Mouse (Mus musculus) layer of hippocampus, postnatal 25 days (tissue): ENCODE data around the gene Gm28374. TPM values are rescaled to one million over a fixed set of nuclear protein-coding genes. Genes with fewer than 3 reads are reported as not detected.
A peak's percentile ranks its signal among the peaks of the same experiment; 100 is the strongest.
"Not testable (repeated sequence)": the region's sequence is repeated elsewhere in the genome, so short reads cannot be mapped to it uniquely, and the experiment has no call there.

ENCODE experiments used
- DNase-seq, 2 experiments: peaks; one replicate each; pipeline ENCODE4 v3.0.0; 2022; ENCODE audit warnings: mixed read lengths in 2 of 2, low spot score in 1 of 2; ENCODE audit errors: extremely low spot score in 1 of 2
- total RNA-seq, 2 experiments: library from RNA; stranded (reverse); gene quantifications; 2 replicates each; pipeline ENCODE4 v1.2.3; 2021

The Gm28374 gene
- total RNA-seq, result not detected

DNA sequence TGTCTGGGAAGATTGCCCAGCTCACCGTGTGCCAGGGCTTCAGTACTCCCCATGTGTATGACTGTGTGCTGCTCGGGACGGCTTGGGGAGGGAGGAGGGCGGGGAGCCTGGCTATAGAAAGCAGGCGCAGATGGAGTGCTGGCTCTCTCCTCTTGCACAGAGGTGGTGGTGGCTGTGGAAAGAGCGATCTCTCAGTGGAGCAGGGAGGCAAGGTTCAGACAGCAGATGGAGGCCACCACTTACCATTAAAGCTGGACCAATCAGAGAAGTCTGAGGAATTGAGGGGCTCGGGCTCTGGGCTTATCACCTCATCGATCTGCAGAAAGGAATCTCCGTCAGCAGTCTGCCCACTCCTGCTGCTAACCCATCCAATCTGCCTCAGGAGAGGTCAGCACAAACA is at the start of gene Gm28374:
Gene Gm28374 (minus strand): TSS at position 101 of the 400 bp plus-strand sequence.
- DNase-seq, result no peak

DNA sequence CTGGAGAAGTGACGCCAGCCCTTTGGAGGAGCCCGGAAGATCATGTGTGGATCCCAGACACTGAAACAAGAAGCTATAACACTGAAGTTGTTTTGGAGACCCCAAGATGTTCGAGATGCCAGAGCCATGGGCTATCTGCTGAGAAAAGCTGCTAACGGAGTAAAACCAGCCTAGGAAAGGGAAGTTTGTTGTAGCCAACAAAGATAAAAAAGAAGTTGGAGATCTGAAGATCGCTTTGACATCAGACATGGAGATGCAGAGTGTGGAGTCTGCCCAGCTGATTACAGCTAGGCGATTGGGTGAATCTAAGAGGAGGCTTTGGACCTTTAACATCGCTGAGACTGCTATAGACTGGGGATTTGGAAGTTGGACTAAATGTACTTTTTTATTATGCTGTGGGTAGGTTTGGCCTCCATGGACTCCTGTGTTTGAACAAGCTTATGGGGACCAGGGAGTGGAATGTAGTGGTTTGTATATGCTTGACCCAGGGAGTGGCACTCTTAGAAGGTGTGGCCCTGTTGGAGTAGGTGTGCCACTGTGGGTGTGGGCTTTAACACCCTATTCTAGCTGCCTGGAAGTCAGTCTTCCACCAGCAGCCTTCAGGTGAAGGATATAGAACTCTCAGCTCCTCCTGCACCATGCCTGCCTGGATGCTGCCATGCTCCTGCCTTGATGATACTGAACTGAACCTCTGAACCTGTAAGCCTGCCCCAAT is 48.5 kb upstream of the Gm28374 start:
- DNase-seq, result not testable (repeated sequence)

DNA sequence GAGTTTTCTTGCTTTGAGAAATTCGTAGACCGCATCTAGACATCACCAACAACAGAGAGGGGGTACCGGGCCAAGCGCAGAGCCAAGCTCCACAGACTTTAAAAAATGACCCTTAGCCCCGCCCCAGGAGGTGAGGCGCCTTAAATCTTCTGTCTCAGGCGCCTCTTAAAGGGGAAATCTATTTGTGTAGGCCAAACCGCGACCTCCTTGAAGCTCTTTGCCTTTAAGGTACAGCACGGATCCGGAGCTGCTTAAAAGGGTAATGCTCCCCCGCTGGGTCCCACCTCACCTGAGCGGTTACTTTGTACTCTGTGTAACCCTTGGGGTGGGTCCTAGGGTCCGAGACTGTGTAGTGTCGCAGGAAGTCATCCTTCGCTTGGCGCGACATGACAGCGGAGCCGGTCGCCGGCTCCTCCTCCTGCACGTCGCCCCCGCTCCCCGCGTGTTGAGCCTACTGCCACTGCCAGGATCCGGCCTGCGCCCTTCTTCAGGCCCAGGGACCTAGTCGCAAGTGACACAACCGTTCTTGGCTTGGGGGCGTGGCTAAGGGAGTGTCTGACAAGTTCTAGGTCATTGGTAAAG is 45.8 kb upstream of the Gm28374 start, which contains the start of gene Snx15:
Gene Snx15 (minus strand): TSS at position 545 of the 582 bp plus-strand sequence.
- DNase-seq, result peak; percentile 78 to 93

DNA sequence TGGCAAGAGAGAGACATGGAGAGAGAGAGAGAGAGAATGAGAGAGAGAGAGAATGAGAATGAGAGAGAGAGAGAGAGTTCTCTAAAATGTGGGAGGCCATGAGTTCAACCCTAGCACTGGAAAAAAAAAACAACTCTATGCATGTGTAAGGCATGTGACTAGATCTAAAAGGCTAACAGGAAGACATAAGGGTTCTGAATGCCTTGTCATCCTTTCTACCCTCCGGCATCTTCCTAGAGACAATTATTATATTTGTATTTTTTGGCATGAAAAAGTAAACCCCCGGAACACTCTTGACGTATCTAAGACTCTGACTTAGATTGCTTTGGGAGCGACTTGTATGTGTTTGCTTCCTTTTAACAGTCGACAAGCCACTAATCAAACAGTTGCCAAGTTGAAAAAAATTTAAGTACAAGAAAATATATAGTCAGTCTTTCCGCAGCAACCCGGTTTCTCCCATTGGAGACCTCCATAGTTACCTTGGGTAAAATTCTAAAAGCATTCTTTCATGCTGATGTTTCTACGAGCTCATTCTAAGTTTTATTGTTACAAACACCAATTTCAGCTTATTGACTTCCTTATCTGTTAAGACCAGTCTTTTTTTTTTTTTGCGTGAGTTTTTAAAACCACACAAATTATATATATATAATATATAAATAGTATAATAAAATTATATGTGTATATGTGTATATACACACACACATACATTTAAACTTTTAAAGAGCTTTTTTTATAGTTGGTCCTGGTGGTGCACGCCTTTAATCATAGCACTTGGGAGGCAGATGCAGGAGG is 44.9 kb upstream of the Gm28374 start:
- no peak for DNase-seq

DNA sequence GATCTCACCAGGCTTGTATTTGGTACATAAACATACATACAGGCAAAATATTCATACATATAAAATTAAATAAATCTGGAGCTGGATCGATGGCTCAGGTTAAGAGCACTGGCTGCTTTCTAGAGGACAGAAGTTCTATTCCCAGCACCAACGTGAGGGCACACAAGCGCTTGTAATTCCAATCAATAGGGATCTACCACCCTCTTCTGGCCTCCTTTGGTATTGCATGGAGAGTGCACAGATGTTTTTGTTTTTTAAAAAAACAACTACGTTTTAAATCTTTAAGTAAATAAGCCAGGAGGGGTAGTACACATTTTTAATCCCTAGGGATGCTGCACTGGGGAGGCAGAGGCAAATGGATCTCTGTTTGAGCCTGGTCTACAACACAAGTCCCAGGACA is 44.2 kb upstream of the Gm28374 start:
- peak in 1 of 2 experiments; percentile 61 for DNase-seq

DNA sequence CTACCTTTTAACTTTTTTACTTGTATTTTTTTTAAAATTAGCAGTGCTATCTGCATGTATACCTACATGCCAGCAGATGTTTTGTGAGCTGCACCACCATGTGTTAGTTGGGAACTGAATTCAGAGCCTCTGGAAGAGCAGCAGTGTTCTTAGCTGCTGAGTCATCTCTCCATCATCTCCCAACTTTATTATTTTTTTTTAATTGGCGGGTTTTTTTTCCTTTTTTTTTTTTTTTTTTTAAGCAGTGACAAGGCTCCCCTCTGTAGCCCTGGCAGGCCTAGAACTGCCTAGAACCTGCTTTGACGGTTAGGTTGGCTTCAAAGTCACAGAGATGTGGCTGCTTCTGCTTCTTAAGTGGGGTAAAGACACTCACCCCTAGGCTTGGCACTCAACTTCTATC is 42.8 kb upstream of the Gm28374 start:
- no peak for DNase-seq

DNA sequence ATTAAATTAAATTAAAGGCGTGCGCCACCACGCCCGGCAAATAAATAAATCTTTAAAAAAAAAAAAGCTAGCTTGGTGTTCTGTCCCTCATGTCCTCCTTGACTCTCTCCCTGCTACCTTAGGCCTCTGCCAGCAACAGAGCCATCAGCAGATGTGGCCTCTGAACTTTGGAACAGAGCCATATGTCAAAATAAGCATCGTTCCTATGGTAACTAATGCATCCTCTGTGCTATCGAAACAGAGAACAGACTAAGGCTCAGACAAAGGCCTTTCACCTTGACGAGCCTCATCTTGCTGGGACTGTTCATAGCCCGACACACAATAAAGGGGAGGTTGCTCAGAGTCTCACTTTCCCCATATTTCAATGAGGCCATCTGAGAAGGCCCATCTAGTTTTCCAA is 41.3 kb upstream of the Gm28374 start:
- no peak for DNase-seq

DNA sequence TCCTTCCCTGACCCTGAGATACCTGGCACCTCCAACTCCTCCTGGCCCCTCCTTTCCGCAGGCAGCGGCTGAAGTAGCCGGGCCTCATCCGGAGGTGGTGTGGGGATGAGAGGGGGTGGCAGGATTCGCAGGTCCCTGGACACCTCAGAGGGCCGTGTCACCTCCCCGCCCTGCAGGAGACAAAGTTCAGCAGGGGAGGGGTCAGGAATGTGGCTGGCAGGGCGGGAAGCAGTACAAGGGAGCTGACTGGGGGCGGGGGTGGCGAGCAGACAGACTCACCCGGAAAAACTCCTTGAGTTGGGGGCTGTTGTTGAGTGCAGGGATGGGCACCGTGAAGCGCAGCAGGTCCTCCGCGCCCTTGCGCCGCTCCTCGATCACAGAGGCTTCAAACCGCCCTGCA is 39.7 kb upstream of the Gm28374 start:
- no peak for DNase-seq

DNA sequence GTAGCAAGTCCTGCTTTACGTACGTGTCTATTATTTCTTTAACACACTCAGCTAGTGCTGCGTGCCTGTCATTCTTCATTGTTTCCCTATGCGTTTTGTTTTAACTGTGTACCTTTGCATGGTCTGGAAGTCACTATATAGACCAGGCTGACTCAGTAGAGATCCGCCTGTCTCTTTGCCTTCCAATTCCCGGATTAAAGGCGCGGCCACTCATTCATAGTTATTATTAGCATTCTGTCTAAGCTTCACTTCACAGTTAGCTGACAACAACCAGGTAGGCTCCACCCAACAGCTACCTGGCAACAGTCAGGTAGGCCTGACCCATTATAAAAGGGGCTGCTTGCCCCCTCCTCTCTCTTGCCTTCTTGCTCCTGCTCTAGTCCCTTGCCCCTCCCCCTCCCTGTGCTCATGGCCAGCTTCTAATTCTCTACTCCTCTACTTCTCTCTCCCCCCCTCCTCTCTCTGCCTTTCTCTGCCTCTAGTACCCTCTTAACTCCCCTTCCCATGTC is 36.7 kb upstream of the Gm28374 start:
- no peak for DNase-seq

DNA sequence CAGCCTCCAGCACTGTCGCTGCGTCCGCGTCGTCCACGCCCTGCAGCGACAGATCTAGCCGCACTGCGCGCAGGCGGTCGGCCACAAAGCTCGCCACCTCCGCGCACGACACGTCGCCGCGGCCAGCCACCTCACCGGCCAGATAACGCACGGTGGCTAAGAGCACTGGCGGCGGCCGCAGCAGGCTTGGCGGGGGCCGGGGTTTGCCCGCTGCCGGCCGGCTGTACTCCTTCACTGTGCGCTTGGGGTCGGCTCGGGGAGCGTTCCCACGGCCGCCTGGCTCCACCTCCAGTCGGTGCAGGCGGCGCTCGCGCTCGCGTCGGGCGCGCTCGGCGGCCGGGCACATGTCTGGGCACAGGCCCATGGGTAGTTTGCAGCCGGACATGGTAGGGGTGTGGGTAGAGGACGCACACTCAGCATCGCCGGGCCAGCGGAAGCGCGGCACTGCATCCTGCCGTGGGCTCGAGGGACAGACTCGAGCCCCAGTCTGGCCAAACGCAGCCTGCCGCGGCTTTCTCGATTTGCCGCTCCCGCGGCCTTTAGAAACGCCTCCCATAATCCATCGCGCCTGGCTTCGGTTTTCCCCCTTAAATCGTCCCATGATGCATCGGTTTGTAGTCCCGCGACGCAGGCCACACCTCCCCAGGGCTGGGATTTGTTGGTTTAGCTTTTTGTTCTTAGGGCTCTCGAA is 36.1 kb upstream of the Gm28374 start, which contains the start of gene Sac3d1:
Gene Sac3d1 (minus strand): TSS at position 665 of the 691 bp plus-strand sequence.
- DNase-seq, result peak; percentile 79 to 82

DNA sequence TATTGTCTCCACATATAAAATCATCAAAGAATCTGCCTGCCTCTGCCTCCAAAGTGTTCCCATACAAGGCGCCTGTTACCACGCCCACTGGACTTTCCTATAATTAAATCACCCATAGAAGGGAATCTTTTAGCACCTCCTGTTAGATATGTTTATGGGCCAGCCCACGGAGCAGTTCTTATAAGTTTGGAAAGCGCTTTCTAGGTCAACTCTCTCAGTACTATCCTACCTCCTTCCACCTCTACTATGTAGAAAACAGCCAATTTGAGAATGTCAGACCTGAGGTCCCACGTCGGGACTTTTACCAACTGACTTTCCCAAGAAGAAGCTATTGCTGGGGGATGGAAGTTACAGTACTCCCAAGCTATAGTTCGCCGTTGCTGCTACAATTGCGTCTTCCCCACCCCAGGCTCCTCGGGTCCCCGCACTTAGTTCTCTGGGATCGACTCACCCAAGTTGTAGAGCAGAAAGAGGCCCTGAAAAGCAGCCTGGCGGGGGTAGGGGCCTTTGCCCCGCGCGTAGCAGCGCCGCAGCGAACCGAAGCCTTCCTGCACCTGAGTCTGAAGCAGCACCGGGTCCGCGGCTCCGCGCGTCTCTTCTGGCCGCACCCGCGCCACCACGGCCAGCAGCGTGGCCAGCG is 35.4 kb upstream of the Gm28374 start:
- peak in 1 of 2 experiments; percentile 59 for DNase-seq

DNA sequence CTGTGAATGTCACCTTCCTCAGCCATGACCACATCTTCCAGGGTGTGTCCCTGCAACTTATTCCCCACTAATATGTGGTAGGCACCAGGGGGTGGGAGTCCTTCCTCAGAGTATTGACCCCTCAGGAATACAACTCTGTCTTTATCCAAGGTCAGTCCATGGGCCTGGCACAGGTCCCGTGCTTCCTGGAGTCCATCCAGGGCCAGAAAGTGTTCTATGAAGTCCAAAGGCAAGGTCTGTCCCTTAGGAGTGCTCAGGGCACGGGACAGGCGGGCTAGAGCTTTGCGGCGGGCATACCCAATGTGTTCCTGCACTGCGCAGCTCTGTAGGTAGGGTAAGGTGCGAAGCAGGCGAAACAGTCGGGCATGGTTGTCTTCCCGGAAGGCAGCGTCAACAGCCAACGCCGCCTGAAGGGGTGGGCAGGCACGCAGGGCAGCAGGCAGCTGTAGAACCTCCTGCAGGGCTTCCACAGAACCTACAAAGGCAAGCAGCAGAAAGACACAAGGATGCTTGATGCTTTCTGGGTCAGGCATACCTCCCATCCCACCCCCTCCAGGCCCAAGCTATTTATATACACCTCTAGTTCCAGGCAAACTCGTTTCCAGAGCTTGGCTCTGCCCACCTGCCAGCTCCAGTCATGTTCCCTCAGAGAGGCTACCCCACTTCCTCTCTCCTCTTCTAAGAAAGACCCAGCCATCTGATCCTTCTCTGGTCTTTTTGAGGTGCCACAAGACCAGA is 34.2 kb upstream of the Gm28374 start:
- no peak for DNase-seq

DNA sequence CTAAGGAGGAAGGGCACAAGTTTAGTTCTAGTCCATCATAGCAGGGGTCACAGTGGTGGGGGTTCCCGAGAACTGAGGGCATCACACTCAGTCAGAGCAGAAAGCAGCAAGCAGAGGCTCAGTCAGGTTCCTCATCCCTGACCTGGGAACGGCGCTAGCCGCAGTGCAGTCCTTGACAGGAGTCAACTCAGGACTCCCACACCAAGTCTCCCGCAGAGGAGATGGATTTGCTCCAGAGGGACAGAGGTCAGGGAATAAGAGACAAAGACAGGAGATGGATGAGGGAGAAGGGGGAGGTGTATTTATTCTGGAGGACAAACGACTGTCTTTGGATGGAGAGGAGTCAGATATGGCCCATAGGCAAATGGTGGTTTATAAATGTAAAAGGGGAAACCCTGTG is 31.1 kb upstream of the Gm28374 start:
- no peak for DNase-seq

DNA sequence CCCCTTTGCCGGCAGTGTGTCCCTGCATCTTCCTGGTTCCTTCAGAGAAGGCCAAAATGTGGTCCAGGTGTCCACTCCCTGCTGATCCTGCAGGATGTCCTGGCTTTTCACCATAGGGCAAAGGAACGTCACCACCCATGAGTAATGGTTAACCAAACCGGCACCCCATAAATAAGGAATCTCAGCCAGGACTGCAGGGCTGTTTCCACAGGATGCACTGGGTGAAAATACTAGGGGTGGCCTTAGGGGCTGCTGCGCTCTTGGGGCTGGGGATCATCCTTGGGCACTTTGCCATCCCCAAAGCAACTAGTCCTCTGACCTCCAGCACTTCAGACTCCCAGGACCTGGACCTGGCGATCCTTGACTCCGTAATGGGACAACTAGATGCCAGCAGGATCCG is 23.5 kb upstream of the Gm28374 start, which contains the start of gene Naaladl1:
Gene Naaladl1 (plus strand): TSS at position 197 of the 400 bp plus-strand sequence.
- no peak for DNase-seq

DNA sequence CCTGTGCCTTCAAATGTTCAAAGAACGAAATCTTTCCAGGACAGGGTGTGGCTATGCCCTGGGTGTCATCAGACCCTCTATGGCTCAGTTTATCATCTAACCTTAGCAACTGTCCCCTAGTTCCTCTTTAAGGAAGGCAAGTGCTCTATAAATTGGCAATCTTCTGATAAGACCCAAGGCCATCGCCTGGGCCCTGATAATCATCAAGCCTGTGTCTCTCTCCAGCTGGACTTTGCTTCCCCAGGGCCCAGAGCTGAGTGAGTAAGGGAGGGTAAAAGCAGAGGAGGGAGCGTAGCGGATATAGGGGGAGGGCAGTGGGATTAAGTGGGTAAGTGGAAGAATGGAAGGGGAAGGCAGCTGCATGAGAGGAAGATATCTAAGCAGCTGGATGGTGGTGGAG is 22.4 kb upstream of the Gm28374 start:
- no peak for DNase-seq

DNA sequence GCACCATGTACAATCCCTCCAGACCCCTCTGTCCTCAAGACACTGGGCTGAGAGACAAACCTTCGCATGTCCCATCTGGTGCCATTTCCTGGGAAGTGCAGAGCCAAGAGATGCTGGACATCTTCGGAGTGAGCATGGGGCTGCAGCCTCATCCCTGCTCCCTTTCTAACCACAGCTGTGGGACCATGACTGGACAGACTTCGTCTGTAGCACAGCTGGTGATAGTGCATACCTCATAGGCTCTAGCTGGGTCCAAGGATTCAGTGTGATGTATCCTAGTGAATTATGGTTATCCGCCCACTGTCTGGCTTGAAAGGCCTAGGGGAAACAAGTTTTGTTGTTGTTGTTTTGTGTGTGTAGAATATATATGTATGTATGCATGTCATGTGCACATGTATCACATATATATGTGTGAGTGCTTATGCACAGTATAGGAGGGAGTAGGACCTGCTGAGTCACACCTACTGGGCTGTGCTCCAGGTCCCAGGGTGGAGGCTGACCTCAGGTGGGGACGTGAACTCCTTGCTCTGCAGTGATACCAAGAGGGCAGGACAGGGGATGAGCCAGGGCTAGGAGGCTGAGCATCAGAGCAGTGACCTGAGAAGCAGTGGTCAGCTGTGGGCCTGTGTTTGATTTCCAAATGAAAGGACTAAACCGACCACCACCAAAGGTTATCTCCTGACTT is 20.3 kb upstream of the Gm28374 start:
- DNase-seq, result no peak

DNA sequence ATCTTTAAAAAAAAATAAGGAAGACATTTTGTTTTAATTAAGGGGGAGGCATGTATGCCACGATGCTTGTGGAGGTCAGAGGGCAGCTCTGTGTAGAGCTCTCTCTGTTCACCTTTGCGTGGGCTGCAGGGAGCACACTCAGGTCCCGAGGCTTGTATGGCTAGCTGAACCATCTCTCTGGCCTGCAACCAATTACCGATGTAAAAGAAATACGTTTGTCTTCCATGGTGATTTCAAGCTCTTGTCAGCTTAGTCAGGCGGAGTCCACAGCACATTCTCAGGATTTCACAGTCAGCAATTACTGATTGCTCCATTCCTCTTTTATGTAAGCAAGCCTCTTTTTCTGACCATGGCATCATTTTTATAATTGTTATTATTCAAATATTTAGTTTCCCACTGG is 19.1 kb upstream of the Gm28374 start:
- no peak for DNase-seq

DNA sequence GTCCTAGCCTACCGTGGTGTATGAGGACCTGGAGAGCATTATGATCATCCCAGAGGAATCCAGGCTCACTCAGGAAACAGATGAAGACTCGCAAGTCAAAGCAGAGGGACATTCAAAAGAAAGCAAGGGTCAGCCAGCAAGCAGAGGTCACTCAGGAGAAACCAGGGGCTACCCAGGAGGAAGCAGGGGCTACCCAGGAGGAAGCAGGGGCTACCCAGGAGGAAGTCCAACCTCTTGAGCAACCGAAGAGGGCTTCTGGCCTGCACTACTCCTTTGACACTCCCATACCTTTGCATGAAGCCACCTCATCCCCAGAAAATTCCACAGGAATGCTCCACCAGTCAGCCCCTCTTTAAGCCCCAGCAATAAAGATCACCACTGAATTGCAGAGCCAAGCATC is 15.8 kb upstream of the Gm28374 start:
- DNase-seq, result no peak

DNA sequence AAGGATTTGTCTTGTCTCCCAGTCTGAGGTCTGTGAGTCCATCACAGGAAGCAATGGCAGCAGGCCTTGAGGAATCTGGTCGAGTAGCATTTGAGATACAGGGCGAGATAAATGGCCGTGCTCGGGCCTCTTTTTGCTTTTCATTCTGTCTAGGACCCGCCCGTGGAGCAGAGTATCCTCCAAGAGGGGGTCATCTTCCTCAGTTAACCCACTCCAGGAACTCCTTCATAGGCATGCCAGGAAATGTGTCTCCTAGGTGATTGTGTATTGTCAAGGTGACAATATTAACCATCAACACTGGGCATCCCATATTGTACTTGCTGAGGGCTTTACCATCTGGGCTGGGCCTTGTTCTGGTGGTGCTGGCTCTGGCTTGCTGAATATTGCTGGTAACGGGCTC is 12.1 kb upstream of the Gm28374 start, which contains the start of gene AC131692.1:
Gene AC131692.1 (plus strand): TSS at position 301 of the 400 bp plus-strand sequence.
- no peak for DNase-seq
